Mouse (Mus musculus) midbrain, embryonic 14.5 days (tissue): ENCODE results near the gene Gk. TPM values are rescaled to one million over a fixed set of nuclear protein-coding genes. Genes with fewer than 3 reads are reported as not detected.

Experiments used
- ATAC-seq: fragments of 200-750 bp; cut with Nextera tagmentation; 2 replicates; pipeline ENCODE4 v1.8.0; 2017; ENCODE audit warnings: moderate number of reproducible peaks, moderate library complexity; ENCODE audit not compliant: low FRiP score, low TSS enrichment
- DNase-seq: peaks from one replicate; pipeline ENCODE4 v3.0.0-alpha.2; 2015
- H3K27ac ChIP-seq: fragments of 300-500 bp; sonication (generic); replicated peaks from 2 replicates; pipeline ENCODE4 v1.5.1; 2014; ENCODE audit warnings: mild to moderate bottlenecking, low read depth, low read length, moderate library complexity
- H3K27me3 ChIP-seq: fragments of 300-500 bp; sonication (generic); 2 replicates; pipeline ENCODE4 v1.6.1; 2014; ENCODE audit warnings: low read length, control low read depth, mixed read lengths; ENCODE audit not compliant: control insufficient read depth, insufficient read depth
- H3K36me3 ChIP-seq: fragments of 300-500 bp; sonication (generic); 2 replicates; pipeline ENCODE4 v1.6.1; 2014; ENCODE audit warnings: low read length, control low read depth; ENCODE audit not compliant: control insufficient read depth, insufficient read depth
- H3K4me1 ChIP-seq: fragments of 300-500 bp; sonication (generic); 2 replicates; pipeline ENCODE4 v1.6.1; 2014; ENCODE audit warnings: mild to moderate bottlenecking, antibody characterized with exemption, low read length, control low read depth; ENCODE audit not compliant: control insufficient read depth, insufficient read depth
- H3K4me2 ChIP-seq: fragments of 300-500 bp; sonication (generic); 2 replicates; pipeline ENCODE4 v1.6.1; 2014; ENCODE audit warnings: mild to moderate bottlenecking, low read length, moderate library complexity
- H3K4me3 ChIP-seq: fragments of 300-500 bp; sonication (generic); replicated peaks from 2 replicates; pipeline ENCODE4 v1.5.1; 2014; ENCODE audit warnings: low read depth, low read length
- H3K9ac ChIP-seq: fragments of 300-500 bp; sonication (generic); replicated peaks from 2 replicates; pipeline ENCODE4 v1.6.1; 2014; ENCODE audit warnings: mild to moderate bottlenecking, low read length, moderate library complexity
- H3K9me3 ChIP-seq: fragments of 300-500 bp; sonication (generic); 2 replicates; pipeline ENCODE4 v1.6.1; 2016; ENCODE audit warnings: low read length, control low read depth, mixed read lengths; ENCODE audit not compliant: control insufficient read depth
- WGBS: fragments of 180-500 bp; shearing (Covaris S2); extraction: QIAGEN DNeasy Blood & Tissue Kit; methylation state at CpG from one replicate; pipeline ENCODE4 v1.1.7; 2014; 5-methylcytosine and 5-hydroxymethylcytosine counted together
- polyA plus RNA-seq: library from polyadenylated mRNA; unstranded; fragments of >200 nt; fragmentation: Nextera tagmentation; extraction: Ambion mirVana; gene quantifications from 2 replicates; pipeline ENCODE4 v1.2.1, GENCODE M21; 2014

Gk gene
- polyA plus RNA-seq, 1 experiment from 2014 or later: 10.3 TPM

GRCm38 (mm10) chrX:85682125-85682524, 94.5 kb downstream of the Gk start:
- no peak overlapping the region for H3K4me3 ChIP-seq
- no peak for DNase-seq
- no peak overlapping the region for H3K9ac ChIP-seq
- no peaks in the 10 kb centered on the region for H3K4me1 ChIP-seq
- H3K4me2 ChIP-seq: no peak overlapping the region
- no peak overlapping the region for H3K27ac ChIP-seq
- 62% methylated on average over 1 of the region's 1 CpGs for WGBS
- no peak for ATAC-seq
- H3K9me3 ChIP-seq: no peaks in the 10 kb centered on the region
- H3K36me3 ChIP-seq: no peaks in the 10 kb centered on the region
- no peaks in the 10 kb centered on the region for H3K27me3 ChIP-seq

GRCm38 (mm10) chrX:85676808-85677207, 99.8 kb downstream of the Gk start:
- Histone ChIP-seq H3K4me2 (no peak overlapping the region), H3K27ac (no peak overlapping the region), H3K36me3 (no peaks in the 10 kb centered on the region), H3K4me1 (no peaks in the 10 kb centered on the region), H3K4me3 (no peak overlapping the region), H3K9ac (no peak overlapping the region), H3K27me3 (no peaks in the 10 kb centered on the region), H3K9me3 (no peaks in the 10 kb centered on the region)
- ATAC-seq (no peak; the same call in 1 of the 2 replicates), DNase-seq (peak; percentile 72)
- 20% methylated on average over 6 of the region's 7 CpGs for WGBS

Other genes with a start within 250 kb of the Gk start
- 9.2 and 10.5 TPM in 2 replicates for gene Tab3, start 202.8 kb downstream of the Gk start, polyA plus RNA-seq
- gene 5430427O19Rik, start 93.5 kb upstream of the Gk start, polyA plus RNA-seq: 0.11 TPM in 1 of 2 replicates, not detected in the other